Mouse (Mus musculus) forebrain, embryonic 11.5 days (tissue): Measurements from ENCODE around the gene Tespa1. TPM values are rescaled to one million over a fixed set of nuclear protein-coding genes. Genes with fewer than 3 reads are reported as not detected.
A peak's percentile ranks its signal among the peaks of the same experiment; 100 is the strongest.
"Not testable (repeated sequence)": the region's sequence is repeated elsewhere in the genome, so short reads cannot be mapped to it uniquely, and the experiment has no call there.

Source experiments
- ATAC-seq: fragments of 200-750 bp; cut with Nextera tagmentation; replicated peaks from 2 replicates; pipeline ENCODE4 v1.8.0; 2017; ENCODE audit warnings: moderate TSS enrichment; ENCODE audit not compliant: low FRiP score
- DNase-seq: peaks from one replicate; pipeline ENCODE4 v3.0.0-alpha.2; 2017; ENCODE audit warnings: low spot score
- H3K27ac ChIP-seq: fragments of 300-500 bp; sonication (generic); 2 replicates; pipeline ENCODE4 v1.5.1; 2014; ENCODE audit warnings: low read depth, low read length
- H3K27me3 ChIP-seq: fragments of 300-500 bp; sonication (generic); 2 replicates; pipeline ENCODE4 v1.6.1; 2014; ENCODE audit warnings: mild to moderate bottlenecking, low read length, mixed read lengths; ENCODE audit not compliant: control insufficient read depth, insufficient read depth
- H3K36me3 ChIP-seq: fragments of 300-500 bp; sonication (generic); 2 replicates; pipeline ENCODE4 v1.6.1; 2014; ENCODE audit warnings: mild to moderate bottlenecking, low read length, moderate library complexity, mixed read lengths; ENCODE audit not compliant: control insufficient read depth, insufficient read depth
- H3K4me1 ChIP-seq: fragments of 300-500 bp; sonication (generic); replicated peaks from 2 replicates; pipeline ENCODE4 v1.6.1; 2014; ENCODE audit warnings: low read length, mixed read lengths; ENCODE audit not compliant: control insufficient read depth, insufficient read depth
- H3K4me2 ChIP-seq: fragments of 300-500 bp; sonication (generic); 2 replicates; pipeline ENCODE4 v1.6.1; 2014; ENCODE audit warnings: low read depth, mild to moderate bottlenecking, low read length, moderate library complexity, mixed read lengths; ENCODE audit not compliant: severe bottlenecking
- H3K4me3 ChIP-seq: fragments of 300-500 bp; sonication (generic); 2 replicates; pipeline ENCODE4 v1.5.1; 2014; ENCODE audit warnings: low read depth, low read length
- H3K9ac ChIP-seq: fragments of 300-500 bp; sonication (generic); 2 replicates; pipeline ENCODE4 v1.6.1; 2014; ENCODE audit warnings: low read length
- H3K9me3 ChIP-seq: fragments of 300-500 bp; sonication (generic); 2 replicates; pipeline ENCODE4 v1.6.1; 2016; ENCODE audit warnings: low read length, mixed read lengths; ENCODE audit not compliant: control insufficient read depth
- WGBS: fragments of 180-500 bp; shearing (Covaris S2); extraction: QIAGEN DNeasy Blood & Tissue Kit; methylation state at CpG from one replicate; pipeline ENCODE4 v1.1.7; 2014; 5-methylcytosine and 5-hydroxymethylcytosine counted together
- polyA plus RNA-seq: library from polyadenylated mRNA; unstranded; fragments of >200 nt; fragmentation: Nextera tagmentation; extraction: Ambion mirVana; gene quantifications from 2 replicates; pipeline ENCODE4 v1.2.1, GENCODE M21; 2014

The Tespa1 gene
- polyA plus RNA-seq, 1 experiment from 2014 or later = 0.15 TPM

DNA sequence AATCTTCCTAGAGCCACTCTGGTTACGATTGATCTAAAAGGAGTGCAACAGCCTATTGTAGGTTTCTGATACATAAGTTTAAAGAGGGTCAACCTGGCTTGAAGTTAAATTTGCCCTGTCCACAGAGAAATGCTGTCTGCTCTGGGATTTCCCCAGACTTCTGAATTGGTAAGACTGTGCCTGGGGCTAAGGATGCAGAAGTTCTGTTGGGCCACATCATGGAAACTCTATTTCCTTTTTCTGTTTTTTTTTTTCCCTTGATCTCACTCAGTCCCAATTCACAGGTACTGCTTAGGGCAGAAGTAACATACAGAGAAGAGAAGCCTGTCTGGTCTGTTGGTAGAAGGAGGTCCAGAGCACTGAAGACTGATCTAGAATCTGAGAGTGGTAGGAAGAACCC lies 8.0 kb downstream of the Tespa1 start:
- H3K9me3 ChIP-seq = no peaks in the 10 kb centered on the region
- no peak overlapping the region for H3K9ac ChIP-seq
- DNase-seq = no peak
- H3K4me3 ChIP-seq = no peak overlapping the region
- no peaks in the 10 kb centered on the region for H3K4me1 ChIP-seq
- no peaks in the 10 kb centered on the region for H3K36me3 ChIP-seq
- H3K4me2 ChIP-seq = no peak overlapping the region
- WGBS = 94% methylated on average over 1 of the region's 1 CpGs
- no peak overlapping the region for H3K27ac ChIP-seq
- ATAC-seq = no peak
- H3K27me3 ChIP-seq = no peaks in the 10 kb centered on the region

DNA sequence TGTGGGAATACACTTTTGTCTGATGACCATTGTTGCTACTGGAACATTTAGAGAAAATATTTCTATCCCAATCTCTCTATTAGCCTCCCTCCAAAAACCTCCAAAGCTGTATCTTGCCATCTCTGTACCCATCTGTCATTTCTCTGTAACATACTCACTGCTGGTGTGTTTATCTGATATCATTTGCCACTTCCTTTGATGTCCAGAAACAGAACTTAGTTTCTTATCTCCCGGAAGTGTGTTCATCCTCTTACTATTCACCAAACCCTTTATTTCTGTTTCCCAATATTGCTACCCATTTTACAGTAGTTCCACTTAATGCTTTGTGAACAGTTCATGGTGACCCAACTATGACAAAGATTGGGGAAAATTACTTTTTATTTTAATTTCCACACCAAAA lies 13.7 kb downstream of the Tespa1 start:
- DNase-seq (no peak), ATAC-seq (no peak)
- Histone ChIP-seq H3K9ac (no peak overlapping the region), H3K27ac (no peak overlapping the region), H3K4me2 (no peak overlapping the region), H3K36me3 (no peaks in the 10 kb centered on the region), H3K9me3 (no peaks in the 10 kb centered on the region), H3K4me1 (no peaks in the 10 kb centered on the region), H3K4me3 (no peak overlapping the region), H3K27me3 (no peaks in the 10 kb centered on the region)
- 89% methylated on average over 1 of the region's 1 CpGs for WGBS

DNA sequence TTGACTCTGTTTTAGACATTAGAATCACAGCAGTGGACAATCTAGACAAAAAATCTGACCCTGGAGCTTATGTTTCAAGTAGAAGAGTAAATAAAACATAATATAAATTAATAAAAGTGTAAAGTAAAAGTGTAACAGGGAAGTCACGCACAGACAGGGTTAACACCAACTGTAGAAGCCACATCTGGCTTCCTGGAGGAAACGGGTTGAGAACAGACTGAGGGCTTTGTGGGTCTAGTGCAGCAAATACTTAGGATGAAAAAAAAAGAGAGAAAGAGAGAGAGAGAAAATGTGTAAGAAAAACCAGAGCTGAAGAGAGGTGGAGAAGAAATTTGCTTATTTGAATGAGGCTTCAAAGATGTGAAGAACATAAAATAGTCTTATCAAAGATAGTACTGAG lies 14.9 kb downstream of the Tespa1 start:
- Histone ChIP-seq H3K4me3 (no peak overlapping the region), H3K4me1 (no peaks in the 10 kb centered on the region), H3K27ac (no peak overlapping the region), H3K9me3 (no peaks in the 10 kb centered on the region), H3K4me2 (no peak overlapping the region), H3K9ac (no peak overlapping the region), H3K36me3 (no peaks in the 10 kb centered on the region), H3K27me3 (no peaks in the 10 kb centered on the region)
- ATAC-seq (no peak), DNase-seq (no peak)
- 83% methylated on average over 2 of the region's 2 CpGs for WGBS

DNA sequence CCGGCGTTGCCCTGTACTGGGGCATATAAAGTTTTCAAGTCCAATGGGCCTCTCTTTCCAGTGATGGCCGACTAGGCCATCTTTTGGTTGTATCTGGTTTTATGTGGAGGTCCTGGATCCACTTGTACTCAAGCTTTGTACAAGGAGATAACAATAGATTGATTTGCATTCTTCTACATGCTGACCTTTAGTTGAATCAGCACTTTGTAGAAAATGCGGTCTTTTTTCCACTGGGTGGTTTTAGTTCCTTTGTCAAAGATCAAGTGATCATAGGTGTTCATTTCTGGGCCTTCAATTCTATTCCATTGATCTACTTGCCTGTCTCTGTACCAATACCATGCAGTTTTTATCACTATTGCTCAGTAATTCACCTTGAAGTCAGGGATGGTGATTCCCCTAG lies 17.4 kb downstream of the Tespa1 start:
- H3K4me1 ChIP-seq, H3K27ac ChIP-seq, H3K4me3 ChIP-seq, H3K9ac ChIP-seq, H3K9me3 ChIP-seq, H3K27me3 ChIP-seq, H3K36me3 ChIP-seq, DNase-seq, ATAC-seq, H3K4me2 ChIP-seq: not testable (repeated sequence)
- 91% methylated on average over 4 of the region's 4 CpGs for WGBS

DNA sequence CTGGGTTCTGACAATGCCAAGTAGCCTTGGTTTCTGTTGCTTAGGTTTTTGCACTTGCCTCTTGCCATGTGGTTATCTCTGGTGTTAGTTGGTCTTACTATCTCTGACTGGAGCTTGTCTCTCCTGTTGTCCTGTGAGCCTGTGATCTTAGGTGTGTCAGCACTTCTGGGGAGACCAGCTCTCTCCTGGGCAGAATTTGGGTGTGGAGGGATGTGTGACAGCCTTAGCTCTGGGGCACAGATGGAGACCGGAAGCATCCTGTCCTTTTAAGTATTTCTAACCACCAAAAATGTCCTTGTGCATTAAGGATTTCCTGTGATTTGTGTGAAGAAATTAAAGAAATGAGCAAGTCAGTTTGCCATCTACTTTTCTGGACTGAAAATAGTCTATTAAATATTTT lies 21.4 kb downstream of the Tespa1 start:
- H3K27me3 ChIP-seq = no peaks in the 10 kb centered on the region
- H3K4me2 ChIP-seq = no peak overlapping the region
- DNase-seq = no peak
- ATAC-seq = no peak
- H3K27ac ChIP-seq = no peak overlapping the region
- no peak overlapping the region for H3K9ac ChIP-seq
- no peak overlapping the region for H3K4me3 ChIP-seq
- no peaks in the 10 kb centered on the region for H3K9me3 ChIP-seq
- H3K4me1 ChIP-seq = no peaks in the 10 kb centered on the region
- H3K36me3 ChIP-seq = no peaks in the 10 kb centered on the region
- WGBS = 96% methylated on average over 1 of the region's 1 CpGs

DNA sequence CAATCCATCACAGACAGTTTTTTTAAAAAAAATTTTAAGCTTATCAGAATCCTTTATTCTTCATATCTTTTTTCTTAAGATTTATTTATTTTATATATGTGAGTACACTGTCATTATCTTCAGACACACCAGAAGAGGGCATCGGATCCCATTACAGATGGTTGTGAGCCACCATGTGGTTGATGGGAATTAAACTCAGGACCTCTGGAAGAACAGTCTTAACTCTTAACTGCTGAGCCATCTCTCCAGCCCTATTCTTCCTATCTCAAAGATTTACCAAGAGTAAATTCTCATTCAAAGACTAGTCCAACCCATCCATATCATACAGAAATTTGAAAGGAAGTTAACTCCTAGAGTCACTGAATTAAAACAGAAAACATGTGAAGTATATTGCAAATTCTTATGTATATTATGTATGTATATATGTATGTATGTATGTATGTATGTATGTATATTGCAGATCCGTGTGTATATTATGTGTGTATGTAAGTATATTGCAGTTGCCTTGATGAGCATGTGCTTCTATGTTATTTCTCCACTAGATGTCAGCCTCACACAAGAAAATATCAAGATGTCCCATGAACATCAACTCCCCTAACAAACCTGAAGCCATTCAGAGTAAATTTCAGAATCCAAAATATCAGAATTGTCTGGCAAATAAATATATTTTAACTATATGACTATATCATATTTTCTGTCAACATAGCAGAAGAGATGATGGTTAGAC lies 40.9 kb downstream of the Tespa1 start:
- Histone ChIP-seq H3K4me1 (no peaks in the 10 kb centered on the region), H3K4me3 (no peak overlapping the region), H3K9me3 (no peaks in the 10 kb centered on the region), H3K9ac (no peak overlapping the region), H3K4me2 (no peak overlapping the region), H3K27me3 (no peaks in the 10 kb centered on the region), H3K27ac (no peak overlapping the region), H3K36me3 (no peaks in the 10 kb centered on the region)
- WGBS = 57% methylated on average over 2 of the region's 2 CpGs
- ATAC-seq = peak; percentile 81
- DNase-seq = no peak

DNA sequence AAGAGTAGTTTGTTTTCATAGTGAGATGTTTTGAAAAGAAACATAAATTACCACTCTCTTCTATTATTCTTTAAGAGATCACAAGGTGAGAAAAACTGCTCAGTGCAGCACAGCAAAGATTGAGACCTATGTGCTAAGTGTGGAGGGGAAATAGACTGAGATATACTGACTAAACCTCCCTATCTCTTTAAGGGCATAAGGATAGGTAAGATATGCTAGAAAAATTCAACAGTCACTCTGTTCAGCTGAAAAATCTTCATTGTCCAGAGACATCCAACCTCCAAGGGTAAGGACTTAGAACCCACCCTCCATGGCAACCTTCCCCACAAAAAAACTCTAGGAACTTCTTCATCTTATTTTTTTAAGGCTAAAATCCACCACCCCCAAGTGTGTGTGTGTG lies 42.1 kb downstream of the Tespa1 start:
- H3K4me1 ChIP-seq = no peaks in the 10 kb centered on the region
- no peak overlapping the region for H3K4me3 ChIP-seq
- no peak overlapping the region for H3K9ac ChIP-seq
- H3K36me3 ChIP-seq = no peaks in the 10 kb centered on the region
- no peaks in the 10 kb centered on the region for H3K27me3 ChIP-seq
- ATAC-seq (no peak), DNase-seq (no peak)
- no peaks in the 10 kb centered on the region for H3K9me3 ChIP-seq
- no peak overlapping the region for H3K4me2 ChIP-seq
- no peak overlapping the region for H3K27ac ChIP-seq

DNA sequence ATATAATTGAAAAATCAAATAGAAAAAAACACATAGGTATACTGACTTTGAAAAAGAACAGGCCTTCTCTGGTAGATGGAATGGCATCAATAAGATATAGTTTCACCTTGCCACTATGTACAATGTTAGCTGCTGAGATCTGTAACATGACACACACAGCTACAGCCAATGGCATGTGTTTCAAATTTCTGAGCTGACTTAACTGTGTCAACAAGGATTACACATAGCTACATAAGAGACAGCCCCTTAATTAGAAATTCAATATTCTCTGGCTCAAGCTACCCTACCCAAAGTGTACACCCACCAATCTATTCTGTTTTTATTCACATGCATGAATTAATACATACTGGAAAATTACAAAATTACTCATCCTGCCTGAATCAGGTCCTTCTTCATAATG lies 45.7 kb downstream of the Tespa1 start:
- Histone ChIP-seq H3K9me3 (no peaks in the 10 kb centered on the region), H3K4me3 (no peak overlapping the region), H3K9ac (no peak overlapping the region), H3K27me3 (no peaks in the 10 kb centered on the region), H3K4me1 (no peaks in the 10 kb centered on the region), H3K4me2 (no peak overlapping the region), H3K27ac (no peak overlapping the region), H3K36me3 (no peaks in the 10 kb centered on the region)
- ATAC-seq = no peak
- DNase-seq = no peak

DNA sequence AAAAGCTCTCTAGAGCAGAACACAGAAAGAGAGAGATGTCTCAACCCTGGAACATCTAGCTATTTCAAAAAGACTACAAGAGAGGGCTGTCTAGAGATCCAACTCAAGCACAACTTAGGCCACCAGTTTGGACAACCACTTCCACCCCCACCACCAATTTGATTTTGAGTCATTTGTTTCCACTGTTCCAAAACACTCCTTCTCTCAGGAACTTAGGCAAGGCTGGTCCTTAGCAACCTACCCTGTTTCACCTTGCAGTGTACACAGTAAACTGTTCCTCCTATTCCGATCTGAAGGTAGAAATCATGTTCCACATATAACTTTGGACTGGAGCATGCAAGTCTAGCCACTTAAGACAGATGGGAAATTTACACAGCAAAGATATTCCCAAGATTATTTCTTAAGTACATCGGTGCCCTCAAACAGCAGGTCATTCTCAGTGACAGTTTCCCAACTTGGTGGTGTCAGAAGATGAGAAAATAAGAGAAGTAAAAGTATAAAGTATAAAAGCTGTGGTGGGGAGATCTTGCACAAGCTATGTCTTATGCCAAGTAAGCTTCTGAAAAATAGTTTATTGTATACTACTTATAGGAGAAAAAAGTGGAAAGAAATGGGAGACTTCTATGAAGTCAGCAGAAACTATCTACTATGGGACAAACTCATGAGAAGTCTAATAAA lies 47.5 kb downstream of the Tespa1 start:
- Histone ChIP-seq H3K27me3 (no peaks in the 10 kb centered on the region), H3K4me3 (no peak overlapping the region), H3K9ac (no peak overlapping the region), H3K27ac (no peak overlapping the region), H3K36me3 (no peaks in the 10 kb centered on the region), H3K4me1 (no peaks in the 10 kb centered on the region), H3K4me2 (no peak overlapping the region), H3K9me3 (no peaks in the 10 kb centered on the region)
- DNase-seq (no peak), ATAC-seq (no peak)
- WGBS = 91% methylated on average over 2 of the region's 2 CpGs
